Mouse (Mus musculus): Measurements from ENCODE around the gene Cbarp.

Cbarp gene

GRCm38 (mm10) chr10:80131316-80131951 is 9.2 kb downstream of the Cbarp start:
- no peak for DNase-seq (ENCODE audit: extremely low read depth, low read depth, low spot score)

- DNase-seq (ENCODE audit: extremely low read depth, low read depth, low spot score): no peak
Observed at GRCm38 (mm10) chr10:80130403-80131031, 10.1 kb downstream of the Cbarp start.

GRCm38 (mm10) chr10:80129846-80130245 is 10.8 kb downstream of the Cbarp start:
- no peak for DNase-seq (ENCODE audit: extremely low read depth, low read depth, low spot score)

- DNase-seq (ENCODE audit: extremely low read depth, low read depth, low spot score): no peak
Observed at GRCm38 (mm10) chr10:80127920-80128319, 12.7 kb downstream of the Cbarp start.

- no peak for DNase-seq (ENCODE audit: extremely low read depth, low read depth, low spot score)
Observed at GRCm38 (mm10) chr10:80123932-80124562, 16.6 kb downstream of the Cbarp start.

- no peak for DNase-seq (ENCODE audit: extremely low read depth, low read depth, low spot score)
Observed at GRCm38 (mm10) chr10:80121639-80122038, 19.0 kb downstream of the Cbarp start.

GRCm38 (mm10) chr10:80120146-80120545 is 20.5 kb downstream of the Cbarp start:
- no peak for DNase-seq (ENCODE audit: extremely low read depth, low read depth, low spot score)

- DNase-seq (ENCODE audit: extremely low read depth, low read depth, low spot score): no peak
Observed at GRCm38 (mm10) chr10:80118552-80118951, 22.1 kb downstream of the Cbarp start.

GRCm38 (mm10) chr10:80117736-80118135 is 22.9 kb downstream of the Cbarp start:
- DNase-seq (ENCODE audit: extremely low read depth, low read depth, low spot score): no peak

GRCm38 (mm10) chr10:80116927-80117691 is 23.5 kb downstream of the Cbarp start:
- no peak for DNase-seq (ENCODE audit: extremely low read depth, low read depth, low spot score)

GRCm38 (mm10) chr10:80116563-80116926 is 24.1 kb downstream of the Cbarp start:
- no peak for DNase-seq (ENCODE audit: extremely low read depth, low read depth, low spot score)

- no peak for DNase-seq (ENCODE audit: extremely low read depth, low read depth, low spot score)
Observed at GRCm38 (mm10) chr10:80115944-80116335, 24.7 kb downstream of the Cbarp start.

GRCm38 (mm10) chr10:80115290-80115943 is 25.2 kb downstream of the Cbarp start, which contains the start of gene Stk11:
Gene Stk11, plus strand, starts transcription at chr10:80115803.
- DNase-seq (ENCODE audit: extremely low read depth, low read depth, low spot score): peak; percentile 99

- DNase-seq (ENCODE audit: extremely low read depth, low read depth, low spot score): no peak
Observed at GRCm38 (mm10) chr10:80114341-80115284, 26.0 kb downstream of the Cbarp start.

- DNase-seq (ENCODE audit: extremely low read depth, low read depth, low spot score): no peak
Observed at GRCm38 (mm10) chr10:80107678-80108077, 33.0 kb downstream of the Cbarp start.

GRCm38 (mm10) chr10:80105926-80106325 is 34.7 kb downstream of the Cbarp start:
- DNase-seq (ENCODE audit: extremely low read depth, low read depth, low spot score): no peak

- no peak for DNase-seq (ENCODE audit: extremely low read depth, low read depth, low spot score)
Observed at GRCm38 (mm10) chr10:80105460-80105859, 35.2 kb downstream of the Cbarp start, which contains the start of gene Sbno2. Gene Sbno2, minus strand, starts transcription at chr10:80105571.

- DNase-seq (ENCODE audit: extremely low read depth, low read depth, low spot score): no peak
Observed at GRCm38 (mm10) chr10:80104181-80104580, 36.5 kb downstream of the Cbarp start.

- DNase-seq (ENCODE audit: extremely low read depth, low read depth, low spot score): no peak
Observed at GRCm38 (mm10) chr10:80103032-80103431, 37.6 kb downstream of the Cbarp start.
